Mouse (Mus musculus): ENCODE data around the gene Mob2. TPM values are rescaled to one million over a fixed set of nuclear protein-coding genes. Genes with fewer than 3 reads are reported as not detected.

The Mob2 gene
- total RNA-seq, 4 experiments from 2014 or later = 52.8 to 65.8 (median 57.6) TPM

GRCm38 (mm10) chr7:142079365-142079764 is 18.5 kb upstream of the Mob2 start:
- DNase-seq = no peak

- no peak for DNase-seq
Observed at GRCm38 (mm10) chr7:142077138-142077537, 16.3 kb upstream of the Mob2 start.

- DNase-seq = no peak
Observed at GRCm38 (mm10) chr7:142074146-142074886, 13.5 kb upstream of the Mob2 start.

GRCm38 (mm10) chr7:142071717-142072116 is 10.9 kb upstream of the Mob2 start:
- no peak for DNase-seq

GRCm38 (mm10) chr7:142071212-142071578 is 10.3 kb upstream of the Mob2 start:
- no peak for DNase-seq

GRCm38 (mm10) chr7:142070458-142071211 is 9.8 kb upstream of the Mob2 start:
- no peak for DNase-seq

- DNase-seq = no peak
Observed at GRCm38 (mm10) chr7:142068429-142068828, 7.6 kb upstream of the Mob2 start.

GRCm38 (mm10) chr7:142060185-142060930 is 507 bp downstream of the Mob2 start:
- no peak for DNase-seq

- DNase-seq = no peak
Observed at GRCm38 (mm10) chr7:142059024-142059423, 1.8 kb downstream of the Mob2 start.

GRCm38 (mm10) chr7:142057121-142057520 is 3.7 kb downstream of the Mob2 start:
- DNase-seq = no peak

GRCm38 (mm10) chr7:142056601-142057061 is 4.2 kb downstream of the Mob2 start:
- DNase-seq = no peak

- peak; percentile 78 for DNase-seq
Observed at GRCm38 (mm10) chr7:142055431-142055830, 5.4 kb downstream of the Mob2 start.

- DNase-seq = no peak
Observed at GRCm38 (mm10) chr7:142050536-142050935, 10.3 kb downstream of the Mob2 start.

- DNase-seq = no peak
Observed at GRCm38 (mm10) chr7:142045932-142046331, 14.9 kb downstream of the Mob2 start.

GRCm38 (mm10) chr7:142045344-142045743 is 15.5 kb downstream of the Mob2 start:
- no peak for DNase-seq

GRCm38 (mm10) chr7:142040756-142041155 is 20.1 kb downstream of the Mob2 start:
- no peak for DNase-seq

GRCm38 (mm10) chr7:142037553-142038170 is 23.2 kb downstream of the Mob2 start:
- DNase-seq = no peak

GRCm38 (mm10) chr7:142035048-142035811 is 25.6 kb downstream of the Mob2 start:
- no peak for DNase-seq

GRCm38 (mm10) chr7:142034198-142034597 is 26.7 kb downstream of the Mob2 start:
- no peak for DNase-seq

GRCm38 (mm10) chr7:142030073-142030472 is 30.8 kb downstream of the Mob2 start:
- DNase-seq = no peak

GRCm38 (mm10) chr7:142025926-142026325 is 34.9 kb downstream of the Mob2 start:
- no peak for DNase-seq

GRCm38 (mm10) chr7:142025196-142025595 is 35.7 kb downstream of the Mob2 start:
- DNase-seq = no peak
